Mouse (Mus musculus): Measurements from ENCODE around the gene Cyp2j6.

DNA sequence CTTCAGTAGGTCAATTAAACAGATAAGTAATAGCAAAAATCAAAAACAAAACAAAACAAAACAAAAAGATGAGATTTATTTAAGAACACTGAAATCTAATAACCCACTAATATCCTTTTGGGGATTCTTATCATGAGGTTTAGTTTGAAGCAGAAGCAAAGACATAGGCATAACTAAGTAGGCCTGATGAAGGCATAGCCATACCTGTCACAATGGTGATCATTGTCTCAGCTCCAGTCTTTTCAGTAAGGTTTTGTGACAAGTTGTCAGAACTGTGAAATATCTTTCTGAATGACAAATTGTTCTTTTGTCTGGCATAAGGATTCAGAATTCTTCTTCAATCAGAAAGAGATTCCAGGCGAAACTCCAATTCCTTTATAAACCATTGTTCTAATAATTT is 6.3 kb upstream of the Cyp2j6 start:
- TF ChIP-seq POLR2A (IDR thresholded peaks at IDR 0.05; ENCODE audit: control insufficient read depth in 1 of 2, insufficient read depth in 1 of 2, low read depth in 1 of 2, low read length in 2 of 2, poor library complexity in 1 of 2): no peak
- no peak for TF ChIP-seq ETS1 (IDR thresholded peaks at IDR 0.05; ENCODE audit: low read depth, low read length)
- TF ChIP-seq ZC3H11A (IDR thresholded peaks at IDR 0.05; ENCODE audit: low read depth, low read length): no peak
- no peak for TF ChIP-seq RAD21 (IDR thresholded peaks at IDR 0.05; ENCODE audit: low read depth, low read length)
- no peak for TF ChIP-seq NELFE (IDR thresholded peaks at IDR 0.05; ENCODE audit: low read depth, low read length)
- TF ChIP-seq CTCF (IDR thresholded peaks at IDR 0.05 in 2 of 3, conservative IDR thresholded peaks at IDR 0.05 in 1 of 3; ENCODE audit: control insufficient read depth in 1 of 3, insufficient read depth in 1 of 3, low read depth in 2 of 3, low read length in 3 of 3, poor library complexity in 1 of 3, severe bottlenecking in 1 of 3): no peak

Measured in MEL (cell line).